Mouse (Mus musculus): ENCODE data around the gene Bud23. TPM values are rescaled to one million over a fixed set of nuclear protein-coding genes. Genes with fewer than 3 reads are reported as not detected.
A peak's percentile ranks its signal among the peaks of the same experiment; 100 is the strongest.

The Bud23 gene
- polyA plus RNA-seq, 1 experiment from 2014 or later = 109 TPM

DNA sequence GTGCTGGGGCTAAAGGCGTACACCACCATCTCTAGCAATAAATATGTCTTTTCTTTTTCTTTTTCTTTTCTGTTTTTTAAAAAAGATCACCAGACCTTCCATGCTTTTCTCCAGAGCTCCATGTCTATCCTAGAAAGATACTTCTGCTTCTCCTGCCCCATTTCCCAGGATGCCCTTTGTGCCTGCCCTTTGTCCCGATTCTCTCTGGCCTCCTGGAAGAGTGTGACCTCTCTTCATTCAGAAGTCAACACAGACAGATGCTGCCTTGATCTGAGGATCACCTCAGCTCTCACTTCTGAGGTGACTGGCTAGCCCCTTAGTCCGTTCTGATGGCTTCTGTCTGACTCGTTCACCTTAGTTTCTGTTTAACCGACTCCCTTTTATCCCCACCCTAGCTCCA is 15.8 kb upstream of the Bud23 start:
- WGBS = 88% methylated on average over 5 of the region's 5 CpGs
- H3K9ac ChIP-seq = no peak overlapping the region

DNA sequence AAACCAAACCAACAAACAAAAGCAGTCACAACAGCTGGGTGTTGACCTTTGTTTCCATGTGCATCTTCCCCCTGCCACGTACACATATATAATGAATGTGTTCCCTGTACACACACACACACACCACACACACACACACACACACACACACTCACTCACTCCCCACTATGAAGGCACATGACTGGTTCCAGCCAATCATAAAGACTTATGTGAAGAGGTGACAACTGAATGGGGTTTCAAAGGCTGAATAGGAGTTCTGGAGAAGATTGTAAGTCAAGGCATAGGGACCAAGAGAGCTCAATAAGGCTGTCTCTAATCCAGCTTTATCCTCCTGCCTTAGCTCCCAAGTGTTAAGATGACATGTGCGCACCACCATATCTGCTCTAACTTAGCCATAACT is 14.8 kb upstream of the Bud23 start:
- Histone ChIP-seq H3K9me3 (no peaks in the 10 kb centered on the region), H3K4me2 (no peak overlapping the region), H3K9ac (no peak overlapping the region), H3K36me3 (no peaks in the 10 kb centered on the region), H3K27ac (no peak overlapping the region), H3K27me3 (no peaks in the 10 kb centered on the region), H3K4me1 (peaks cover 15% of the 10 kb centered on the region), H3K4me3 (no peak overlapping the region)
- 98% methylated on average over 2 of the region's 2 CpGs for WGBS
- no peak for ATAC-seq (ENCODE audit: insufficient number of reproducible peaks, low FRiP score, low TSS enrichment, low read depth)

More for the DNA sequence above, 15.8 kb upstream of the Bud23 start:
- peaks cover 15% of the 10 kb centered on the region for H3K4me1 ChIP-seq
- no peak overlapping the region for H3K4me2 ChIP-seq
- H3K4me3 ChIP-seq = no peak overlapping the region
- no peaks in the 10 kb centered on the region for H3K27me3 ChIP-seq
- ATAC-seq (ENCODE audit: insufficient number of reproducible peaks, low FRiP score, low TSS enrichment, low read depth) = no peak
- no peaks in the 10 kb centered on the region for H3K9me3 ChIP-seq
- no peak overlapping the region for H3K27ac ChIP-seq
- no peaks in the 10 kb centered on the region for H3K36me3 ChIP-seq

DNA sequence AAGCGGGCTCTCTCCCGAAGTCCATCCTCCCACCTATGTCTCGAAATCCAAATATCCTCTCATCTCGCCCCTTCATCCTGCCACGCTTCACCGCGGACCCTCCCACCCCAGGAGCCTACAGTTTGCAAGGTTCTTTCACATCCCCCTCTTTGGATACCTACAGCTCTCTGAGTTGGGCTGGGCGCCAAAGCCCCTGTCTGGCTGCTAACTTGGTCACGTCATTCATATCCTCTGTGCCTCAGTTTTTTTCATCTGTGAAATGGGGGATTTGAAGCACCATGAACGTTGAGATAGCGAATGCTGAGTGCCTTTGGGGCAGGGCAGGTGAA is 13.7 kb upstream of the Bud23 start:
- 2% methylated on average over 11 of the region's 11 CpGs for WGBS
- peak overlapping the region; percentile 94 for H3K4me3 ChIP-seq
- no peaks in the 10 kb centered on the region for H3K9me3 ChIP-seq
- no peak; the same call in 1 of the 2 replicates for ATAC-seq (ENCODE audit: insufficient number of reproducible peaks, low FRiP score, low TSS enrichment, low read depth)
- no peak overlapping the region for H3K27ac ChIP-seq
- no peaks in the 10 kb centered on the region for H3K27me3 ChIP-seq
- H3K4me1 ChIP-seq = peaks cover 22% of the 10 kb centered on the region
- H3K36me3 ChIP-seq = peaks cover 2% of the 10 kb centered on the region
- 0 out of 2 replicates have a peak overlapping the region, but pooled peaks have one; percentile 7 for H3K9ac ChIP-seq
- peak overlapping the region; percentile 76 for H3K4me2 ChIP-seq

DNA sequence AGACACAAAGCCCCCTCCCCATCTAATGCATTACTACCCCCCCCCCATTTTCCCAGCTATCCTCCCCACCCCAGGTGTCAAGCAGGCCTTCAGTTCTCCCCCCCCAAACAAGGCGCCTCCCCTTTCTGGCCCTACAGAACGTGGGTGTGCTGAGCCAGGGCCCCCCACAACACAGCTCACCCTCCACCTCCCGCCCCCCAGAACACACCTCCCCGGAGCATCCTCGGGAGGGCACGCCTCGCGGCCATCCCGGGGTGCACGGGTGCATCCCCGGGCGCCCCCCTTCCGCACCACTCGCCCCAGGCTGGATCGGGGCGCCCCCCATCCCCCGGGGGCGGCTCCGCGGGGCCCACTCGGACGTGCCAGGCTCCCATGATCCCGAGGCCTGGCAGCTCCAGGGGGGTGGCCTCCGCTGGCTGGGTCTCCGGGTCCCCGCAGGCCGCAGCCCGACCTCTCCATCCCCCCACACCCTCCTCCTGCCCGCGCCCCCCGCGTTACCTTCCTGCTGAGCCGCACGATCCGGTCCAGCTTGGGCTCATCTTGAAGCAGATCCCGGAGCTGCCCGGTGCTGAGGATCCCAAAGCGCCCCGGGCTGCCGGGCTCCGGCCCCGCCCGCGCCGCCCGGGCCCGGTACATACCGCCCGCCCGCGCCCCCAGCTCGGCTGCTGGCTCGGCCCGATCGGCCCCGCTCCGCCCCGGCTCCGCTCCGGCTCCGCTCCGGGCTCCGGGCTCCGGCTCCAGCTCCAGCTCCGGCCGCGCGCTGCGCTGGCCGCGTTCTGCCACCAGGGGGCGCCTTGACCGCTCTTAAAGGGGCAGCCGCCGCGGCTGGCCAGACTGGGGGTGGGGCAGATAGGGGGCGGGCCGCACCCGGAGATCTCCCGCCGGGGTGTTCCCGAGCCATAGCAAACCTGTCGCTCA is 13.1 kb upstream of the Bud23 start, which contains the start of gene Vps37d:
Gene Vps37d (minus strand): TSS at position 703 of the 918 bp plus-strand sequence.
- H3K9me3 ChIP-seq = no peaks in the 10 kb centered on the region
- ATAC-seq (ENCODE audit: insufficient number of reproducible peaks, low FRiP score, low TSS enrichment, low read depth) = peak; percentile 76
- H3K9ac ChIP-seq = peak within 1 kb of the TSS; percentile 83
- peak within 1 kb of the TSS; percentile 94 for H3K4me3 ChIP-seq
- peak within 1 kb of the TSS; percentile 91 for H3K27ac ChIP-seq
- peak within 1 kb of the TSS; percentile 76 for H3K4me2 ChIP-seq
- peaks cover 28% of the 10 kb centered on the region for H3K4me1 ChIP-seq
- under 1% methylated on average over 67 of the region's 83 CpGs for WGBS
- H3K36me3 ChIP-seq = peaks cover 8% of the 10 kb centered on the region
- H3K27me3 ChIP-seq = no peaks in the 10 kb centered on the region

DNA sequence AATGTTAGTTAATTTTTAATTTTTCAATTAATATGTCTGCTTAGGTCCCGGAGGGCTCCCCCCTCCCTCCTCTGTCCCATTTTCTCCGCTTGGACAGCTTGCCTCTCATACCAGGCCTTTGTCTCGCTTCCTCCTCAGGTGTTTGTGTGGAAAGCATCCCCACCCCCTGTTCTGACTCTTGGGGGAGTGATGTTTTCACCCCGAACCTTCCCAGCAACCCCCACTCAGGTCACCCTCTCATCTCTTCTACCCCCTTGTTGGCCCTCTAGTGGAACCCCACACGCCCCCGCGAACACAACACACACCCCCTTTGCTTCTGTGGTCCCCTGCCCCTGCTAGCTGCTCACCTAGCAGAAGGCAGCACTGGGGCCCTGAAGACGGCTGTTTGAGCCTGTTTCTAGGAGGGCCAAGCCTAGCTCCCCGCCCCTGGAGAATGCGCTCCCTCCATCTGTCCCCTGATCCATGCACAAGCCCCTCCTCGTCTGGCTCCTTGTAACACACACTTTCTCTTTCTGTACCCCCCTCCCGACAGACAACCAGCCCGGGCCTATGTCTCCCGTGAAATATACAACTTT is 12.3 kb upstream of the Bud23 start:
- H3K27me3 ChIP-seq = no peaks in the 10 kb centered on the region
- peak overlapping the region; percentile 91 for H3K27ac ChIP-seq
- H3K4me1 ChIP-seq = peaks cover 28% of the 10 kb centered on the region
- WGBS = 14% methylated on average over 14 of the region's 14 CpGs
- peak; percentile 10; the same call in 1 of the 2 replicates for ATAC-seq (ENCODE audit: insufficient number of reproducible peaks, low FRiP score, low TSS enrichment, low read depth)
- peak overlapping the region; percentile 76 for H3K4me2 ChIP-seq
- peak overlapping the region; percentile 94 for H3K4me3 ChIP-seq
- peaks cover 14% of the 10 kb centered on the region for H3K36me3 ChIP-seq
- H3K9me3 ChIP-seq = no peaks in the 10 kb centered on the region
- H3K9ac ChIP-seq = peak overlapping the region; percentile 83

DNA sequence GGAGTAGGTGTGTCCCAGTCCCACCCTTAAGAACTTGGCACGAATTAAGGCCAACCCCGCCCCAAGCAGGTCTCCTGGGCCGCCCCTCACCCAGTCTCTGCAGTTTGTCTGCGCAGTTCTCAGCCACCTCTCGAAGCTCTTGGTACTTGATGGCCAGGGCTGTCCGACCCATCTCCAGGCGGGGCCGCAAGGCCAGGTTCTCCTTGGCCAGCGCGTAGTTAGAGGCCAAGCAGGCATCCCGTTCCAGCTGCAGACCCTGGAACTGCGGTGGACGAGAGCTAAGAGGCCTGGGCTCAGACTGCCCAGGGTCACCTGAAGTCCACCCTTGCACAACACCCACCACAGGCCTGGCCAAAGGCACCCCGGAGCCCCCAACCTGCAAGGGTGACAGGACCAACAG is 11.6 kb upstream of the Bud23 start:
- peaks cover 15% of the 10 kb centered on the region for H3K36me3 ChIP-seq
- no peaks in the 10 kb centered on the region for H3K9me3 ChIP-seq
- ATAC-seq (ENCODE audit: insufficient number of reproducible peaks, low FRiP score, low TSS enrichment, low read depth) = no peak
- no peak overlapping the region for H3K27ac ChIP-seq
- no peak overlapping the region for H3K4me3 ChIP-seq
- H3K27me3 ChIP-seq = no peaks in the 10 kb centered on the region
- no peak overlapping the region for H3K9ac ChIP-seq
- peaks cover 28% of the 10 kb centered on the region for H3K4me1 ChIP-seq
- peak overlapping the region; percentile 76; the same call in 1 of the 2 replicates for H3K4me2 ChIP-seq
- 88% methylated on average over 14 of the region's 14 CpGs for WGBS

DNA sequence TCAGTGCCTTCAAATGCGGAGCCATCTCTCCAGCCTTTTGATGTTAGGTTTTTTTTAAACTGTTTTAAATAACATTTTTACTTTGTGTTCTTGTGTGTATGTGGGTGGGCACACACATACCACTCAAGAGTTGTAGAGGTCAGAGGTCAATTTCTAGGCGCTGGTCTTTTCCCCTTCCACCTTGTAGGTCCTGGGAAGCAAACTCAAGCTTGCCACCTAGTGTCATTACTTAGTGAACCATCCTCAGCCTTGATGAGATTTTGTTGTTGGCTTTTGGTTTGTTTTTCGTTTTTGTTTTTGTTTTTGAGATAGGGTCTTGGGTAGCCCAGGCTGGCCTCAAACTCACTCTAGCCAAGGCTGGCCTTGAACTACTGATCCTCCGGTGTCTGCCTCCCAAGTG is 10.9 kb upstream of the Bud23 start:
- Histone ChIP-seq H3K27ac (no peak overlapping the region), H3K27me3 (no peaks in the 10 kb centered on the region), H3K4me3 (no peak overlapping the region), H3K4me1 (peaks cover 28% of the 10 kb centered on the region), H3K36me3 (peaks cover 15% of the 10 kb centered on the region), H3K9me3 (no peaks in the 10 kb centered on the region), H3K9ac (no peak overlapping the region), H3K4me2 (no peak overlapping the region)
- no peak for ATAC-seq (ENCODE audit: insufficient number of reproducible peaks, low FRiP score, low TSS enrichment, low read depth)
- 61% methylated on average over 4 of the region's 4 CpGs for WGBS

DNA sequence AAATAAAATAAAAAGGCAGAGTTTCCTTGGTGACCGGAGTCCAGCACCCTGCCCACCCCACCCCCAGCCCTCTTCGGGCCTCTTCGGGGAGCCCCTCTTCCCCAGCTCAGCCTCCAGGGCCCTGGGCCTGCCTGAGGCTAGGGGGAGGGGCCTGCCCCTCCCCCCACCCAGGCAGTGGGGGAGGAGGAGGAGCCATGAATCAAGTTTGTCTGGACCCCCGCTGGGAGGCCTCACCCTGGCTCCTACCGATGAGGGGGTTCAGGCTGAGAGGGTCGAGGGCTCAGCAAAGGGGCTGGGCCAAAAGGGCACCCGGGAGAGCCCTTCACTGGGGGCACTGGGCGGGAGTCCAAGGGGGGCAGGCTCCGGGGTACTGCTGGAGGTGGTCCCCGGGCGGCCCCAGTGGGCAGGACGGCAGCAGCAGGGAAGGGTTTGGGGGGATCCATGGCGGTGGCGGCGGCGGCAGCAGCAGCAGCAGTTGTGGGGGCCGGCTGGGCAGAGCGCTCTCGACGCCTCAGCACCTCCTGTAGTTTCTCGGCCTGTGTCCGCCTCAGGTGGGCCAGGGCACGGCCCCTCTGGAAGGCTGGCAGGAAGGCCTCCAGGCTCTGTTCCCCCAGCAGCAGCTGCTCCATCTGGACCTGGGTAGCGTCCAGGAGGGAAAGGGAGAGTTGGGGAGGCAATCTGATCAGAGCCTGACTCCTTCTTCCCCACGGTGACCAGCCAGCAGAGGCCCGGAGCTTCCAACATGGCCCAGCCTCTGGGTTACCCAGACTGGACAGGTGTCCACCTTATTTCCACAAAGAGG is 8.8 kb upstream of the Bud23 start:
- 23% methylated on average over 24 of the region's 26 CpGs for WGBS
- H3K9me3 ChIP-seq = no peaks in the 10 kb centered on the region
- no peak for ATAC-seq (ENCODE audit: insufficient number of reproducible peaks, low FRiP score, low TSS enrichment, low read depth)
- H3K4me2 ChIP-seq = 0 out of 2 replicates have a peak overlapping the region, but pooled peaks have one; percentile 7
- 0 out of 2 replicates have a peak overlapping the region, but pooled peaks have one; percentile 10 for H3K9ac ChIP-seq
- no peaks in the 10 kb centered on the region for H3K27me3 ChIP-seq
- peaks cover 26% of the 10 kb centered on the region for H3K4me1 ChIP-seq
- no peak overlapping the region for H3K4me3 ChIP-seq
- no peak overlapping the region for H3K27ac ChIP-seq
- H3K36me3 ChIP-seq = peaks cover 15% of the 10 kb centered on the region

DNA sequence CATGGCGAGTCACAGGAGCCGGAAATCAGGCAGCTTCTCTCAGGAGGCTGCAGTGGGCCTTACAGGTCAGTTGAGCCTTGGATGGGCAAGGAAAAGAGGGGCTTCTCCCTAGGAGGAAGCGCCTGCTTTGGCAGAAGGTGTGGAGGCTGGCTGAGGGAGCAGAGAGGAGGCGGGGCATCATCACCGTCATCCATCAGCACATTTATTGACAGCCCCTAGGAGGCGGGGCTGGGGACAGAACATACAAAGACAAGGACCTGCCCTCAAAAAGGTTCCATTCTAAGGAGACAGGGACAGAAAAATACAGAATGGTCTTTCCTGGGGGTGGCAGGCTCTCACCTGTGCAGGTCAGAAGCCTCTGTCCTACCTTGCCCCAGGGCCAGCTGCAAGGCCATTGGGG is 8.0 kb upstream of the Bud23 start:
- H3K36me3 ChIP-seq = peaks cover 22% of the 10 kb centered on the region
- H3K9me3 ChIP-seq = no peaks in the 10 kb centered on the region

DNA sequence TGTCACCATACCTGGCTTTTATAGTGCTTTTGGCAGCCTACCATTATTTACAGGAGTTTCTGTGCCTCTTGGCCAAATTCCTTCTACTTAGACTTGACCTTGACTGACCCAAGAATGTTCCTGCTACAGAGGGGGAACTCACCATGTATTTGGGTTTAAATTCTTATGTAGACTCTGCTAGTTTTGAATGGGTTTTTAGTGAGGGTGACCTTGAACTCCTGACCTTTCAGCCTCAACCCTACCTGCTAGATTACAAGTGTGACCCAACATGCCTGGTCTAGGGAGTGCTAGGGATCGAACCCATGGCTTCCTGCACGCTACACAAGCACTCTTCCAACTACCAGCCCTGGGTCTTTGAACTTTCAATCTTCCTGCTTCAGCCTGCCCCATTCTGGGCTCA is 7.3 kb upstream of the Bud23 start:
- 92% methylated on average over 2 of the region's 2 CpGs for WGBS
- Histone ChIP-seq H3K4me2 (no peak overlapping the region), H3K4me1 (peaks cover 20% of the 10 kb centered on the region), H3K27ac (no peak overlapping the region), H3K9ac (no peak overlapping the region), H3K4me3 (no peak overlapping the region), H3K36me3 (peaks cover 28% of the 10 kb centered on the region), H3K9me3 (no peaks in the 10 kb centered on the region), H3K27me3 (no peaks in the 10 kb centered on the region)
- no peak for ATAC-seq (ENCODE audit: insufficient number of reproducible peaks, low FRiP score, low TSS enrichment, low read depth)

More for the DNA sequence above, 8.0 kb upstream of the Bud23 start:
- H3K27ac ChIP-seq = no peak overlapping the region
- H3K9ac ChIP-seq = no peak overlapping the region
- peaks cover 23% of the 10 kb centered on the region for H3K4me1 ChIP-seq
- H3K4me2 ChIP-seq = no peak overlapping the region
- no peaks in the 10 kb centered on the region for H3K27me3 ChIP-seq
- 74% methylated on average over 6 of the region's 6 CpGs for WGBS
- H3K4me3 ChIP-seq = no peak overlapping the region
- ATAC-seq (ENCODE audit: insufficient number of reproducible peaks, low FRiP score, low TSS enrichment, low read depth) = no peak

DNA sequence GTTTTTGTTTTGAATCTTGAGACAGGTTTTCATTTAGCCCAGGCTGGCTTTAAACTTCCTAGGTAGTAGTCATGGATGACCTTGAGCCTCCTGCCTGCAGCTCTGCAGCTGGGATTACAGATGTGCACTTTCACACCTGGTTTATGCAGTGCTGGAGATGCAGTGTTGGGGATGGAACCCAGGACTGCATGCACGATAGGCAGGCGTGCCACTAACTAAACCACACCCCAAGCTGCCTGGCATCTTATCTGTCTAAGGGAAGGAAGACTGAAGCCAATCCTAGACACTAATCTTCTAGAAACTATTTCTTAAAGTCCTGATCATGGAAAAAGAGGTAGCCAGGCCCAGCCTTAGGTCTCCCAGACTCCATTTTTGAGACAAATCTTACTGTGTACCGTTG is 5.7 kb upstream of the Bud23 start:
- 82% methylated on average over 3 of the region's 3 CpGs for WGBS

More for the DNA sequence above, 5.7 kb upstream of the Bud23 start:
- H3K27me3 ChIP-seq = no peaks in the 10 kb centered on the region
- no peak overlapping the region for H3K4me3 ChIP-seq
- H3K9me3 ChIP-seq = no peaks in the 10 kb centered on the region
- no peak overlapping the region for H3K4me2 ChIP-seq
- H3K36me3 ChIP-seq = peaks cover 42% of the 10 kb centered on the region
- H3K4me1 ChIP-seq = peaks cover 20% of the 10 kb centered on the region
- no peak for ATAC-seq (ENCODE audit: insufficient number of reproducible peaks, low FRiP score, low TSS enrichment, low read depth)
- H3K27ac ChIP-seq = no peak overlapping the region
- no peak overlapping the region for H3K9ac ChIP-seq
